Mouse (Mus musculus) adrenal gland (tissue): ENCODE measurements at regions not wholly inside any gene's neighbourhood (a gene's known extent, or its start where the extent isn't known, plus 50 kb on each side); places are given as distances from the start of the nearest gene placed in this dataset.

Experiments
- intact Hi-C: fragments of 180-260 bp; cut with DNase I; formaldehyde crosslinking; loops from one replicate; pipeline ENCODE4 v1.15.1; 2025

GRCm38 (mm10) chr9:72217296-72218028 lies 57.2 kb upstream of the Zfp280d start:
- intact Hi-C loops = no loop called here

GRCm38 (mm10) chr9:72218736-72219135 lies 55.9 kb upstream of the Zfp280d start:
- intact Hi-C loops = no loop called here

- intact Hi-C loops = no loop called here
Measured at GRCm38 (mm10) chr9:72219892-72220291, 54.8 kb upstream of the Zfp280d start.

GRCm38 (mm10) chr9:72221333-72221732 lies 53.3 kb upstream of the Zfp280d start:
- intact Hi-C loops = no loop called here
